Mouse (Mus musculus): ENCODE data around the gene Zfp319. TPM values are rescaled to one million over a fixed set of nuclear protein-coding genes. Genes with fewer than 3 reads are reported as not detected.

Zfp319 gene
- total RNA-seq, 2 experiments from 2014 or later: 8.1 to 8.7 TPM

DNA sequence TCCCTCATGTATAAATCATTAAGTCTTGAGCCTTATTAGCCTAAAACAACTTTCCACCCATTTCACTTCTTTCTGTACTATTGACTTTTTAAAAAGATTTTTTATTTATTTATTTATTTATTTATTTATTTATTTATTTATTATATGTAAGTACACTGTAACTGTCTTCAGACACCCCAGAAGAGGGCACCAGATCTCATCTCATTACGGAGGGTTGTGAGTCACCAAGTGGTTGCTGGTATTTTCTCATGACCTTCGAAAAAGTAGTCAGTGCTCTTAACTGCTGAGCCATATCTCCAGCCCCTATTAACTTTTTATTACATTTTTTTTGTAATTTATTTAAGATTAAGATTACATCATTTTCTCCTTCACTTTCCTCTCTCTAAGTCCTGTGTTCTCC is 17.0 kb downstream of the Zfp319 start:
- intact Hi-C loops (cut with DNase I): no loop called here

GRCm38 (mm10) chr8:95313857-95314256 is 17.9 kb downstream of the Zfp319 start:
- intact Hi-C loops (cut with DNase I): no loop called here
- no peak for DNase-seq

More for the DNA sequence above, 17.0 kb downstream of the Zfp319 start:
- no peak for DNase-seq

- DNase-seq: no peak
- intact Hi-C loops (cut with DNase I): no loop called here
Measured at GRCm38 (mm10) chr8:95312836-95313235, 18.9 kb downstream of the Zfp319 start.

DNA sequence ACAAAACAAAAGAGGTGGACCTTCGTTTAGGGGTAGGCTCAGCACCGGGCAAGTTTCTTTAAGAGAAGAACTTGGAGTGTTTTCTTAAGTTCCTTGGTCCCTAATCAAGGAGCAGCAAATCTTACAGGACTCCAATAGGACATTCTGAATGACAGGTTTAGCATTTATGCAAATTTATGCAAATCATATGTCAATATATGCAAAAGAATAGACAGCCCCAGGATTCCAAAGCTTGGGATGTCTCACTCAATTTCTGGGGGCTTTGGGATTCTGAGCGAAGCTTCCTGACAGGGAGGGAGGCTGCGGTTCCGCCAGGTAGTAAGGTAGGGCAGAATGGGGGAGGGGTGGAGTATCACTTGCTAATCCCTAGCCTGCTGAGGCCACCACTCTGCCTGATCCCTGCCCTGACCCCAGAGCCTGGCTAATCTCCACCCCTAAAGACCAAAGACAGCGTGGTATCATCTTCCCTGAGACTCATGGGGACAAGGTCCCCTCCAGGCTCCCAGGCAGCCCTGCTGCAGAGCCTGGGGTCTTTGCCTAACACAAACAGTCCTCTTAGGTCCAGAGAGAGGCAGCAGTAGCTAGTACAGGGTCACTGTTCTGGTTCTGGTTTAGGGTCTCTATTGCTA is 21.3 kb downstream of the Zfp319 start, which contains the start of gene Tepp:
TSS of gene Tepp (plus strand) at position 225 of the 629 bp plus-strand sequence.
- intact Hi-C loops (cut with DNase I): no loop called here

GRCm38 (mm10) chr8:95306431-95306830 is 25.3 kb downstream of the Zfp319 start, which contains the start of gene Cngb1:
Gene Cngb1, minus strand, starts transcription at chr8:95306585.
- no peak for DNase-seq
- intact Hi-C loops (cut with DNase I): loop anchor here (10.0 kb wide), 1 partner anchor 362 kb away; no protein-coding TSS in a partner anchor

More for the DNA sequence above, 21.3 kb downstream of the Zfp319 start, which contains the start of gene Tepp:
- DNase-seq: no peak

- no peak for DNase-seq
- intact Hi-C loops (cut with DNase I): loop anchor here (10.0 kb wide), 1 partner anchor 361 kb away; no protein-coding TSS in a partner anchor
Measured at GRCm38 (mm10) chr8:95305526-95305925, 26.2 kb downstream of the Zfp319 start.

- peak; percentile 33 to 59 for DNase-seq
- intact Hi-C loops (cut with DNase I): loop anchor here (1.0 to 10.0 kb wide), 2 partner anchors 48 to 358 kb away; no protein-coding TSS in a partner anchor
Measured at GRCm38 (mm10) chr8:95302410-95302809, 29.3 kb downstream of the Zfp319 start.

- intact Hi-C loops (cut with DNase I): loop anchor here (2.0 kb wide), 2 partner anchors 37 to 39 kb away; partner anchors contain the start of gene Zfp319
- DNase-seq: peak; percentile 54 to 59
Measured at GRCm38 (mm10) chr8:95293891-95294290, 37.9 kb downstream of the Zfp319 start.

DNA sequence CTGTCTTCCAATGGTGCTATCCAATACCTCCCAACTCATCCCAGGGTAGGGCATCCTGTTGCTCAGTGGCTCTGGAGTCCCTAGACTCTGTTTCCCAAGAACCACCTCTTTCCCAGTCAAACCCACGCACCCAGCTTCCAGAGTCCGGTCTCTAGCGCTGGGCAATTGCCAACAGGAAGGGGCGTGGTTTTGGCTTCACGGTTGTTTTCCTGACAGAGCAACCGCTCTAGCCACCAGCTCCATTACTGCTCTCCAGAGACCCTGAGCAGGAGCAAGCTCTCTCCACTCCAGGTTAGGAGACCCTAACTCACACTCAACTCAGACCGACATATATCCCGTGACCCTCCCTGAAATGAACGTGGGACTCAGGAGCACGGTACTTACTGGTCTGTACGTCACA is 38.6 kb downstream of the Zfp319 start:
- intact Hi-C loops (cut with DNase I): loop anchor here (2.0 kb wide), 1 partner anchor 38 kb away; the partner anchor contains the start of gene Zfp319
- DNase-seq: peak; percentile 90 to 95

GRCm38 (mm10) chr8:95289066-95289650 is 42.6 kb downstream of the Zfp319 start:
- intact Hi-C loops (cut with DNase I): no loop called here

DNA sequence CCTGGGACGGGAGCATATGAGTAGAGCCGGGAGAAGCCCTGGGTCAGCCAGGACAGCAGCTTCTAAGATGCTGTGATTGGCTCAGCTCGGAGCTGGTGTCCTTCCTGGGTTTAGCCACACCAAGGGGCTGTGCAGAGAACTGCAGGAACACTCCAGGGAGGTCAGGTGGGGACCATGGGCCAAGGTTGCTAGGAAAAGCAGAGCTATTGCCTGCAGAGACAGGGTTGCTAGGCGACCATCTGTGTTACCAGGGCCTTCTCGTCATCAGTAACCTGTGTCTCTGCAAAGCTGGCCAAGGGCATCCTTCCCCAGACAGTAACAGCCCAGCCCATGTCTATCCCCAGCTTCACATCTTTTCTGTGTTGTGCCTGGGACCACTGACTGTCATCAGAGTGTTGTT is 50.3 kb downstream of the Zfp319 start:
- intact Hi-C loops (cut with DNase I): no loop called here
- no peak for DNase-seq

More at GRCm38 (mm10) chr8:95289066-95289650, 42.6 kb downstream of the Zfp319 start:
- DNase-seq: no peak

Other genes with a start within 250 kb of the Zfp319 start
- 10 to 100 TPM; 65.4 to 71.2 TPM for gene Kifc3, start 129.1 kb downstream of the Zfp319 start, total RNA-seq (2021)
- under 1 TPM; 0.64 to 0.98 TPM for gene Cngb1, start 25.4 kb downstream of the Zfp319 start, total RNA-seq (2021)
- gene Tepp, start 21.4 kb downstream of the Zfp319 start, total RNA-seq (2021): not detected
- gene Usb1, start 334 bp upstream of the Zfp319 start, total RNA-seq (2021): 10 to 100 TPM; 13.6 to 18.9 TPM
- 10 to 100 TPM; 58.7 to 67.8 TPM for gene Mmp15, start 20.3 kb upstream of the Zfp319 start, total RNA-seq (2021)
- 10 to 100 TPM; 24.2 to 25.9 TPM for gene Cfap20, start 102.9 kb upstream of the Zfp319 start, total RNA-seq (2021)
- 10 to 100 TPM; 32.9 to 36.3 TPM for gene Csnk2a2, start 158.1 kb upstream of the Zfp319 start, total RNA-seq (2021)
- gene Ccdc113, start 202.1 kb upstream of the Zfp319 start, total RNA-seq (2021): not detected
- not detected for gene Prss54, start 244.4 kb upstream of the Zfp319 start, total RNA-seq (2021)